Mouse (Mus musculus) left cerebral cortex, adult 8-10 months (tissue): ENCODE results near the gene Tsc22d1. TPM values are rescaled to one million over a fixed set of nuclear protein-coding genes. Genes with fewer than 3 reads are reported as not detected.

ENCODE experiments used
- DNase-seq, 2 experiments: peaks; one replicate each; pipeline ENCODE4 v3.0.0; 2022; ENCODE audit warnings: low spot score in 2 of 2
- total RNA-seq, 4 experiments: library from RNA; stranded (reverse); gene quantifications; 2 replicates each; pipeline ENCODE4 v1.2.4; 2022

Tsc22d1 gene
- total RNA-seq, 4 experiments from 2014 or later, result 509 to 621 (median 540) TPM

DNA sequence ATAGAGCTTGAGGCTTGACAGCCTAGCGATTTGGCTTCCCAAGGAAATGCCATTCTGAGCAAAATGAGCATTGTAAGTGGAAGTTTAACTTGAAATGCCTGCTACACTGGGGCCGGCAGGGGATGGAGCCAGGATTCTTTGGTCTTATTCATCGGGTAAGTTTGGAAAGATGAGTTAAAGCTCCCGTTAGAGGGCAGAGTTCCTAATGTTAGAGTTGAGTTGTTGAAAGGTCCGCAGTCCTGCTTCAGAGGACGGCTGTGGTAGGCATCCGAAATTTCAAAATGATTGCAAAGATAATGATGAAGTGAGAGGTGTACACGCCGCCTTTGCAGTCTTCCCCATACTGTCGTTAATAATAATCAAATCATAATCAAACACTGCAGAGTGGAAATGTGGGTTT lies 27.4 kb downstream of the Tsc22d1 start:
- DNase-seq, result no peak

- no peak for DNase-seq
Observed at GRCm38 (mm10) chr14:76448987-76449386, 34.2 kb downstream of the Tsc22d1 start.

- DNase-seq, result peak in 1 of 2 experiments; percentile 30
Observed at GRCm38 (mm10) chr14:76451011-76451410, 36.2 kb downstream of the Tsc22d1 start.

DNA sequence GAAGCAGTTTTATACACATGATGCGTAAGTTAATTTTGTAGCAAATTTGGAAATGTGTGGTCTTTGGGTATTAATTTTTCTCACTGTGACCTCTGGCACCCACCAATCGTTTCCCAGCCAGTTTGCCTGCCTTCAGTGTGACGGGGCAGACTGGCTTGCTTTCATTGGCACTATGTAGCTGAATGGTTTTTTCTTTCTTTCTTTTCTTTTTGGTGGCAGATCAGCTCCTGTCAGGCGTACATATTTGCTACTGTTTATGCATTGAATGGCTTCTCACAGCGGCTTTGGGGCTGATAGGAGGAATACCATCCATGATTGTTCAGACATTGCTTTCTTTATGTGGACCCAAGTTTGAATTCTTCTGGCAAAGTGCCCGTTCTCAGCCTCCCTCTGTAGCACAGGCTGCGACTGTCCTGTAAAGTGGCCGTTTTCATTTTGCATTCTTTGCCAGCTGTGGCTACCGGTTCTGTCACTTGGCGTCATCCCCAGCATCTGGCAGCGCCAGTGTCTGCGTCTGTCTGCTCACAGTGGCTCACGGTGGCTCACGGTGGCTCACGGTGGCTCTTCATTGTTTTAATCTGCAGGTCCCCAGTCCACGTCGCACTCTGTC lies 38.1 kb downstream of the Tsc22d1 start:
- DNase-seq, result no peak

DNA sequence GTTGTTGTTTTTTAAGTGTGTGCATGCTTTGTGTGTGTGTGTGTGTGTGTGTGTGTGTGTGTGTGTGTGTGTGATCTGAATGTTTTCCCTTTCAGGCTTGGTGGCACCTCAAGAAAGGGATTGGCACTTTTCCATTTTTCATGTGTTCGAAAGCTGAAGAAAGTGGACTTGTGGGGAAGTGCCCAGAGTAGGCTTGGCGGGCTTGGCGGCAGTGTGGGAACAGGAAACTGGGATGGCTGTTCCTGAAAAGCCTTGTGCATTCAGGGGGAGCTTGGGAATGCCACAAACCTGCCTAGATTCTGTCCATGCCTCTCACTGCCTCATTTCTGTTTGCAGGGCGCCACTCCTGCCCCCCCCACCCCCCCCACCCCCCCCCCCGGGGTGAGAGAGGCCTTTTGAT lies 39.9 kb downstream of the Tsc22d1 start:
- no peak for DNase-seq

GRCm38 (mm10) chr14:76455159-76455558 lies 40.4 kb downstream of the Tsc22d1 start:
- DNase-seq, result no peak

- DNase-seq, result no peak
Observed at GRCm38 (mm10) chr14:76457696-76458095, 42.9 kb downstream of the Tsc22d1 start.

GRCm38 (mm10) chr14:76460181-76460580 lies 45.4 kb downstream of the Tsc22d1 start:
- DNase-seq, result no peak

DNA sequence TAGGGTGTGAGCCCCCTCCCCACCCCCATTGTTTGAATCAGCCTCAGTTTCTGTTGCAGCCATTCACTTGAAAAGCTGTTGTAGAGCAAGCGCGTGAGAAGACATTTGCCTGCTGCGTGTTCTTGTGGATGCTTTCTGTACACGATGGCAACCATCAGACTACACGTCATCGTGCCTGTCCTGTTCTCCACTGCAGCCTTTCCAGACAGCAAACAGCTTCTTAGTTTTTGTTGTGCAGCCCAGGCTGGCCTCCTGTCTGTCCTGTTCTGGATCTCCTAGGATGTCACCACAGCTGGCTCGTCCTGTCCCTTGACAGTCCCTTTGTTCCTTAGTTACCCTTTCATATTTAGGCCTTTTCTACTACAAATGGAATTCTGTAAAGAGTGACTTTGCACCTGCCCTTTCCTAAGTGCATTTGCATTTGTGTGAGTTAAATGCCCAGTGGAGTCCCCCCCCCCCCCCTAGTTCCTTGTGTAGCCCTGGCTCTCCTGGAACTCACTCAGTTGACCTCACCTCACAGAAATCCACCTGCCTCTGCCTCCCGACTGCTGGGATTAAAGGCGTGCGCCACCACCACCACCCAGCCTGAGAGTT lies 46.5 kb downstream of the Tsc22d1 start:
- DNase-seq, result no peak

DNA sequence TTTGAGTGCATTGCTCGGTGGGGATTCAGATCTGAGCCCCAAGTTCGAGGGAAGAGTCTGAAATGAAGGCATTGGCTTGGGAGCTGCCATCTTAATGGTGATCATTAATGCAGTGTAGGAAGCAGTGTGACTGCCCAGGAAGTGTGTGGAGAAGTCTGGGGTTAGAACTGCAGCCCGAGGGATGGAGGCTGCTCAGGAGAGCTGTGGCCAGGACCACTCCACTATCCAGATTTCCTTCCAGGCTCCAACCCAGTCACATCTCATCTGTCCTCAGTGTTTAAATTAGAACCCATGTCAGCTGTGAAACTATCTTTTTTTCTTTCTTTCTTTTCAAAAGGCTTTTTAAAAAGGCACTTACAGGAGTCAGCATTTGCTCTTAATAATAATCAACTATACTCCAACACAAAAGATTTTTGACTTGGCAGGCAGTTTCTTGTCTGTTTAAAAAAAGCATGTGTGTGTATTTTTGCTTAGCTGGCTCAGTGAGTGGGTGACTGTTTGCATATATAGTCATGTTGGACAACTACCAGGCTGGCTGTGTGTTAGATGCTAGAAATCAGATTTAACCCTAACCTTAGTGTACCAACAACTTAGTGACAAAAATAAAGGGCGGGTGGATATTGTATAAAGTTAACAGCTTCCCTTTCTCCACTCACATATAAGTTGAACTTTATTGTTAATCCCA lies 48.8 kb downstream of the Tsc22d1 start:
- DNase-seq, result no peak

DNA sequence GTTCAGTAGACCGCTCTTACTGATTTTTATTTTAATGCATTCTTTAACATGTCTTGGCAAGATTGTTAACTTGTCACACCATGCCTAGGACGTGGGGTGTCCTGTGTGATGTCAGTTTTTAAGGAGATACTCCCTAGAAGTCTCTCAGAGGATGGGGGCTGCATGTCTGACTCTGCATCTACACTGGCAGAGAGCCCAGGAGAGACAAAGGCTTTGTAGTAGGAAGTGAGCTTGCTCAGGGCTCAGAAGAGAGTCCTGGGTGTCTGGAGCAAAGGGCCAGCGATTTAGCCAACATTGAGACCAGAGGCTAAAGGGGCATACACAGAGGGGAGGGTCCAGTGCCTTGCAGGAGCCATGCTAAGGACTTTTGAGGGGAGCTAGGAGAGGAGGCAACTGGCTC lies 50.2 kb downstream of the Tsc22d1 start:
- no peak for DNase-seq

DNA sequence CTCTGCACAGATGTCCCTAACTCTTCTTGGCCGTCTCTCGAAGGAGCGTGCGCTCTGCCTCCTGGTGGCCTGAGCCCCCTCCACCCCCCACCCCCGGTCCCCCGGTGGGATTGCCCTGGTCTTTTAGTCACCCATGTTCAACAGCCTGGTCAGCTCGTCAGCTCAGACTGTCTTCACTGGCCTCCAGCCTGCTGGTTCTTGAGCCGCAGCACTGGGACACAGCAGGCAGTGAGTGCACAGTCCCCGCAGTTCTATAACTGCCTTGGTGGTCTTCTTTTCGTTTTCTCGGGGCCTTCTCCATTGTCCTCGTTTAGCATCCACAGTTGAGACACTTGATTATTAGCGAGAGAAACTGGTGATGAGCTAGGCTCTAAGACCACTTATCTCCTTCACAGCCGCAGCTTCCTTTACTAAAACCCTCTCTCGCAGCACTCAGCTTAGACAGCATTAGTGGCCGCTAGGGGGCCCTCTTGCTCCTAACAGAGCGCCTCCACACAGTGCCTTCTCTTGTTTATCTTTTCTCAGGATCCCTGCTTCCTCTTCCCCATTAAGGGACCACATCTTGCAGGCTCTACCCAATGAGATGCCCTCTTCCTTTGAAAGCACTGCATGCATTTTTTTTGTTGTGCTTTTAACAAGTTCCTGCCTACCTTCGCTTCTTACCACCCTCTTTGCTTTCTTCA lies 52.0 kb downstream of the Tsc22d1 start:
- DNase-seq, result no peak

GRCm38 (mm10) chr14:76467932-76468331 lies 53.2 kb downstream of the Tsc22d1 start:
- DNase-seq, result no peak

DNA sequence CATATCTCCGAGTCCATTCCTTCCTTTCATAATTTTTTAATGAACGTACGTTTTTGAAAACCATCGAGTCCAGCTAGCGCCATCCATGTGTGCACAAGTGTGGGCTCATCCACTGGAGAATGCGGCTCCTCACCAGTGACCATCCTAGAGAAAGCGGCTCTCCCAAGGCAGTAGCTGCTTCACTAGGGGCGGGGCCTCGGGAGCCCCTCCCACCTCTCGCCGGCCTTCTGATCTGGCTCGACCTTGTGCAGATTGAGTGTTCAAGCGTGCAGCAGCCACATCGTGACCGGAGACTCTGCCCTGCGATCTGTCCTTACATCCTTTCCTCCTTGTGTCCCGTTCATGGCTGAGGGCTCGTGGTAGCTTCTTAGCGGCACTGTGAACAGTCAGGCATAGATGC lies 56.5 kb downstream of the Tsc22d1 start:
- no peak for DNase-seq

- DNase-seq, result no peak
Observed at GRCm38 (mm10) chr14:76472487-76472886, 57.7 kb downstream of the Tsc22d1 start.

DNA sequence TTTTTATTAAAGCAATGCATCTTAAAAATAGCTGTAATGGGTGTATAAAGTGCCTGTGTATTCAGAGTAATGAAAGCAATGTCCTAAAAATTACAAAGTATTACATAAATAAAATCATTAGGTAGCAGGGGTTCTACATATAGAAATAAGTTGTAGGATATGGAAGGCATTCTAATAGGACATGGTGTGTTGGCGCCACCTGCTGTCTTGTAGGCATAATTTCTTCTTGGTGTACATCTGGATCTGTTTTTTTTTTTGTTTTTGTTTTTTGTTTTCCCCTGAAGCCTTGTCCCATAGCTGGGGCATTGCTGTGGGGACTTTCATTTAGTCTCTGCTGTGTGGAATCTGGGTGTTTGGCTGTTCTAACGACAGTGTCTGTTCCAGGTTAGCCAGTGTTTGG lies 58.6 kb downstream of the Tsc22d1 start:
- DNase-seq, result no peak

GRCm38 (mm10) chr14:76474165-76474564 lies 59.4 kb downstream of the Tsc22d1 start:
- no peak for DNase-seq

DNA sequence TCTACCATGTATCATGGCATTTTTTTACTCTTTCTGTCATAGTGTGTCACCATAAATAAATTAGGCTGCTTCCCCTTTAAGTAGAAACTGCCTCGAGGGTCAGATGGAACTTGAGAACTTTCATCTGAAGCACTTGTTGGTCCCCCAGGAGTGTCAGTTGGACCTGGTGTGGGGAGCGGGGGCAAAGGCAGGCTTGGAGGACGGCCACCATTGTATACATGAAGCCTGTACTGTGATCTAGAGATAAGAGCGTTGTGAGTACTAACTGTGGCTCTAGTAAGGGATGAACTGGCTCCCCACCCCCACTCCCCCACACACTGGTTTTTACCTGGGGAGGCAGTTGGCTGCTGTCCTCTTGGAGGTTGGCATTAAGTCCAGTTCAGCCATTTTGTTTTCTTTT lies 62.0 kb downstream of the Tsc22d1 start:
- no peak for DNase-seq

GRCm38 (mm10) chr14:76478076-76478475 lies 63.3 kb downstream of the Tsc22d1 start:
- no peak for DNase-seq

DNA sequence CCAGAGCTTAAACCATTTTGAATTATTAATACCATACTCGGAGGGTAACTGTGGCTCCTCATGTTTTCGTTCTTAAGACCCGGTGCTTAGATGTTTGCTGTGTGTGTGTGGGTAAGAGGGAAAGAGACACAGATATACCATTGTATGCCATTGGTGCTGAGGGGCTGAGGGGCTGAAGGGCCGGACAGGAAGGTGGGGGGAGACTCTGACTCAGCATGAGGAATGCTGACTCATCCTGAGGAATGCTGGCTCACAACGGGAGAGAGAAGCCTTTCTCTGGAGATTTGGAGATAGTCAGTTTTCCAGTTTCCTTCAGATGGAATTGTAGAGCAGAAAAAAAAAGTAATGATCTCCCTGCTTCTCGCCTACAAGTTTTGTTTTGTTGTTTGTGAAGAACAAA lies 63.9 kb downstream of the Tsc22d1 start:
- no peak for DNase-seq

GRCm38 (mm10) chr14:76479867-76480266 lies 65.1 kb downstream of the Tsc22d1 start:
- DNase-seq, result no peak

DNA sequence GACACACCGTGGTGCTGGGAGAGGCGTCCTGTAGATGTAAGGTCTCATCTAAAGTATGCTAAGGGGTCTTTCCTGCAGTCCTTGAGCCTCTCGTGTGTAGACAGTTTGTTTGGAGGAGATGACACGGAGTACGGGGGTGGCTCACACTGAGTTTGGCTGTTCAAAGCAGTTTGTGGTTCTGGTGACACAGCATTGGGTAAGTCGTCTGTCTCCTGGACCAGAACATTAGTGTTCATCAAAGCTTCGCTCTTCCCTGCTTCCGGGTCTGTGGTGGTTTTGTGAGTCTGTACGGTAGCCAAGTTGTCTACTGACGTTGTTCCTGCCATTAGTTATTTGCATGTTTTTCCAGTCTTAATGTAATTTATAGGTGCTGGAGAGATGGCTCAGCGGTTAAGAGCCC lies 65.7 kb downstream of the Tsc22d1 start:
- DNase-seq, result no peak
